Mouse (Mus musculus) gastrocnemius, postnatal 10 days (tissue): Measurements from ENCODE around the gene Cnnm1. TPM values are rescaled to one million over a fixed set of nuclear protein-coding genes. Genes with fewer than 3 reads are reported as not detected.

Source experiments
- DNase-seq: peaks from one replicate; pipeline ENCODE4 v3.0.0; 2021; ENCODE audit warnings: mixed read lengths
- total RNA-seq, 2 experiments: library from RNA; stranded (reverse); gene quantifications; 2 replicates each; pipeline ENCODE4 v1.2.3; 2021

Gene Cnnm1
- total RNA-seq, 2 experiments from 2014 or later: 0.28 to 0.29 TPM

GRCm38 (mm10) chr19:43511621-43512620 lies 71.7 kb downstream of the Cnnm1 start:
- no peak for DNase-seq

- no peak for DNase-seq
Measured at GRCm38 (mm10) chr19:43513874-43514273, 73.6 kb downstream of the Cnnm1 start.

DNA sequence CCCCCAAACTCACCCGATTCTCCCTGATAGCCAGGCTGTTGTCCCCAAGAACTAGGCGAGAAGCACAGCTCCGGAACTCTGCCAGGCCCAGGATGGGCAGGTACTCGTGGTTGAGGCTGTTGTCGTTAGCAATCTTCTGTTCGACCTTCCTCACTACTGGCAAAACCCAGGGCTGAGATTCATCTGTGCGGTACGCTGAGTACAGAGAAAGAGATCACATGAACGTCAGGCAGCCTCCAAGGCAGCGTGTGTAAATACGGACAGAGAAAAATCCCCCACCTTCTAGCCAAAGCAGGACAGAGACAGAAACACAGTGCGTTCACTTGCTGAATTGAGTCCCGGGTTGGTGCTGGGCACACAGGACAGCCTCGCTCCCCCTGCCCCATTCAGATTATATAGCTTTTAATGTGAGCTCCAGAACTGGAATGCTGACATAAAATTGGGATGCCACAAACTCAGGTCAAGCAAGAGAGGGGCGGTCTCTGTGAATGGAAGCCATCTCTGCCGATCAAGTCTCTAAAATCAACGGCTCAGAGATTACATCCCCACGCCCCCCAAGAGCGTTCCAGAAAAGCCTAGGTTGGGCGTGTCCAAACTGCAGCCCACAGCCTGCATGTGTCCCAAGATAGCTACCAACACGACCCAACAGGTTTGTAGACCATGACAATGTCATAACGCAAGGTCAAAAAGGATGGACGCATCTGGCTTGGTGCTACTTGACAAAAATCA lies 75.6 kb downstream of the Cnnm1 start:
- no peak for DNase-seq

GRCm38 (mm10) chr19:43516397-43517035 lies 76.3 kb downstream of the Cnnm1 start:
- DNase-seq: no peak

- DNase-seq: no peak
Measured at GRCm38 (mm10) chr19:43517320-43517719, 77.1 kb downstream of the Cnnm1 start.

DNA sequence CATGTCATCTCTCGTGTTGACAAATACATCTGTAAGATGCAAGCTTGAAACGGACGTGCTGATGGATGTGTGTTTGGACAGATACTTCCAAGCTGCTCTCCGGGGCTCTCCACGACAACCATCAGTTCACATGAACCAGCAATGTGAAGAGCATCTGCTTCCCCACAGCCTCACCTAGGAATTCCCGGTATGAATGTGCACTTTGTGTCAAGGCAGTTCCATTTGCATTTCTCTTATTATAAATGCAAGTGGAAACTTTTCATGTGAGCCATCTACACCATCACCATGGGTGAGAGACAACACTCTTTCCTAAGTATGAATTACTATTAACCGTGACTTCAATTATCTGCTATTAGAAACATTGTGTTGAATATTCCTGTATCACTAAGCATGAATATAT lies 77.6 kb downstream of the Cnnm1 start:
- DNase-seq: no peak

- no peak for DNase-seq
Measured at GRCm38 (mm10) chr19:43518261-43518660, 78.0 kb downstream of the Cnnm1 start.

DNA sequence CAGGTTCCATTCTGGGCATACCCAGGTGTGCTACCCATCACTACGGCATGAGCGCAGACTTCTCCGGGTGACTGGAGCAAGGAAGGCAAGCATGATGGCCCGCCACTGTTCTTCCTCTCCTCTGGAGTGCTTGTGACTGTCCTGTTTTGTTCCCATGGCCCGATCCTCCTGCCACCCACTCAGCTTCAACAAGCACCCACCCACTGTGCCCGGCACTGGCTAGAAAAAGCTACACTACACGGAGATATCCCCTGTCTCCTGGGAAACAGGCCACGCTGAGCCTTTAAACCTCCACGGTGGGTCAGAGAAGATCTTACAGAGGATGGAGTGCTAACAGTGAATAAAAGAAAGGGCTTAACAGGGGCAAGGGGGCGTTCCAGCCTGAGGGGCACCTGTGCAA lies 79.0 kb downstream of the Cnnm1 start:
- no peak for DNase-seq

- DNase-seq: no peak
Measured at GRCm38 (mm10) chr19:43520402-43520801, 80.2 kb downstream of the Cnnm1 start.

DNA sequence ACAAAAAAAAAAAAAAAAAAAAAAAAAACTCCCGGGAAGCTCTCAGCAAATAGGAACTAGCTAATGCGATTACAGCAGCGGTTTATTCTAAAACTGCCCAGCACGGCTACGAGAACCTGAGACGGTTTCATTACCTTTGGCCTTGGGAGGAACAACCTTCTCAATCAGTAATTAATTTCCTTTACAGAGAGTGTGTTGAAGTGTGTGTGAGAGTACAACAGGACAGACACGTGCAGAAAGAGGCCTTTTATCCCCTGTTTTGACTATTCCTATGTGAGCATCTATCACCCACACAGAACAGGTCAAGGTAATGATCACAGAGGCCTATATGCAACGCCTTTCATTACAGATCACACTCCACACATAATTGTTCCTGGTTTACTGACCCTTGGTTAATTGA lies 81.1 kb downstream of the Cnnm1 start:
- no peak for DNase-seq

GRCm38 (mm10) chr19:43521996-43522395 lies 81.8 kb downstream of the Cnnm1 start:
- no peak for DNase-seq

DNA sequence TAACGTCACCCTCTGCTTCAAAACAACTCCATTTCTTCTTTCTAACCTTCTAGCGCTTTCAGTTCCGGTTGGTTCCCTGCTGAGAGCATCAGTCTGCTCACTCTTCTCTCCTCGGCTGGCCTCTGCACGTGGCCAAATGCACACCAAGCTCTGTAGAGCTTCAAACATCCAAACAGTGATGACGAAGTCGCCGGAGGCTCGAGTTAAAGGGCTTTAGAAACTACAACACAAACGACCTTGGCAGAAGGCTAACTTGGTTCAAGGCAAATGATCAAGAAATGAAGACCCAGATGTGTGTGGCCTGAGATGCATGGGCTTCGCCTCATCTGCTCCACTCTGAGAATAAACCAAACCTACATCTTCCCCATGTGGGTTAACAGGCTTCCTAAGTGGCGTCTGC lies 83.3 kb downstream of the Cnnm1 start:
- no peak for DNase-seq

DNA sequence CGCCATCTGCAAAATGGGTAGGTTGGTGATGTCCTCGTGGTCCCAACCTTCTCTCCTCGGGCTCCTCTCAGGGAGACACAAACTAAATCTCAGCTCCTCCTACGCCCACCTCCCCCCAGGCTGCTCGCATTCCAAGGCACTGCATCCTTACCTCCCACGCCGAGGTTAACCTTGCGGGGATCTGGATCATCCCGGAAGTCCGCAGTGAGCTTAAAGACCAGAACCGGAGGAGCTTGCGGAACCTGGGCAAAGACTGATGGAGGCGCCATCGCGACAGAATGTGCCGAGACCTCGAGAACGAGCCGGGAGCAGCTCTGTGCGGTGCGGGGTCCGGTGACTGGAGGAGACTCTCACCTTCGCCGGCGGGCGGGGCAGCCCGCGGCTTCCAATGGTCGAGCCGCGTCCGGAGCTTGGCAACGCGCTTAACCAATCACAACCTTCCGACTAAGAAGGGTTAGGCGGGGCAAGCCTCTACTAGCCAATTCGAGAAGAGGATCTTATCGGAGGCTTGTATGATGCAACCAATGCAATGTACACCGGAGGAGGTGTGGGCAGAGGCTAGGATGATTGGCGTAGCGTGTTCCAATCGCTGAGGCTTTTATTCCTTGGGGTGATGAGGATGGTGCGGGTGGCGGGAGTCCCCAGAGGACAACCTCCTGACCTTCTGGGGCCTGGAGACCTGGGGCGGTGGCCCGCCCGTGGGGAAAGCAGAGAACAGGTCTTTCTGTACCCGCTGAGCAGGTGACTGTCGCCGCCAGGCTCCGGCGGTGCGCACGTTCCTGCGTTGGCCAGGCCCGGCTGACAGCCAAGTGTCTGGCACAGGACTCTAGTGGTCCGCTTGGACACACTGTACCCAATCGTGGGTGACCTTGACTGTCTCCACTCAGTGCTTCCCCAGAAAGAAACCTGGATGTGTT lies 84.2 kb downstream of the Cnnm1 start, which contains the start of gene Got1:
TSS of gene Got1 (minus strand) at position 419 of the 917 bp plus-strand sequence.
- DNase-seq: peak; percentile 91

- DNase-seq: peak; percentile 71
Measured at GRCm38 (mm10) chr19:43525104-43525482, 84.9 kb downstream of the Cnnm1 start.

GRCm38 (mm10) chr19:43525566-43525965 lies 85.3 kb downstream of the Cnnm1 start:
- DNase-seq: no peak

DNA sequence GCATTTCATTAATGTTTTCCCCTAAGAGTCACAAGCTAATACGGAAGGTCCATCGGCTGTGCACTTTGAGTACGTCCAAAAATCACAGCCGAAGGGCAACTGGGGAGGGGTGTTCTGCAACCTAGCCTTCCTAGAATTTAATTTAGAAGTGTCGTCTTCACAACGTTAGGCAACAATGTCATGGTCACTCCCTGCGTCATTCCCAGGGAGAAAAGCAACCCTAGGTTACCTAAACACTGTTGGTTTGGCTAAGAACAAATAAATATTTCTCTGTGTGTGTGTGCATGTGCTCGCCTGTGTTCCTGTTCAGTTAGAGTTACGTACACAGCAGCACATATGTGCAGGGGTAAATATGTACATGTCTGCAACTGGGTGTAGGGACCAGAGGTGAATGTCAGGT lies 85.8 kb downstream of the Cnnm1 start:
- no peak for DNase-seq

DNA sequence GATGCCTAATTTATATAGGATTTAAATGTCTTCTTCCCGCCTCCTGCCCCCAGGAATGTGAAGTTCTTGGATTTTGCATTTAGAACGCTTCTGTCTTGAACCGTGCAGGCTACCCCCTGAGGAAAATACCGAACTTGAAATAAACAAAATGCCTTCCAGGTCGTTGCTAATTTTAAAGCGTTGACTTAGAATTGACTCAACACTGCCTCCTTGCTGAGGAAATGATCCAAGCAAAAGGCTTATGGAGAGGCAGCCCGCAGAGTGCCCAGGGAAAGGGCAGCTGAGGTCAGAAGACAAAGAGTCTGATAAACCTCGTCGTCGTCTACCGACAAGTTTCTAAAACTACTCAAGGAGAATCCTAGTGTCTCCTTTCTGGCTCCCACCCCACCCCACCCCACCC lies 86.9 kb downstream of the Cnnm1 start:
- peak; percentile 34 for DNase-seq

- DNase-seq: no peak
Measured at GRCm38 (mm10) chr19:43528056-43528587, 87.9 kb downstream of the Cnnm1 start.

DNA sequence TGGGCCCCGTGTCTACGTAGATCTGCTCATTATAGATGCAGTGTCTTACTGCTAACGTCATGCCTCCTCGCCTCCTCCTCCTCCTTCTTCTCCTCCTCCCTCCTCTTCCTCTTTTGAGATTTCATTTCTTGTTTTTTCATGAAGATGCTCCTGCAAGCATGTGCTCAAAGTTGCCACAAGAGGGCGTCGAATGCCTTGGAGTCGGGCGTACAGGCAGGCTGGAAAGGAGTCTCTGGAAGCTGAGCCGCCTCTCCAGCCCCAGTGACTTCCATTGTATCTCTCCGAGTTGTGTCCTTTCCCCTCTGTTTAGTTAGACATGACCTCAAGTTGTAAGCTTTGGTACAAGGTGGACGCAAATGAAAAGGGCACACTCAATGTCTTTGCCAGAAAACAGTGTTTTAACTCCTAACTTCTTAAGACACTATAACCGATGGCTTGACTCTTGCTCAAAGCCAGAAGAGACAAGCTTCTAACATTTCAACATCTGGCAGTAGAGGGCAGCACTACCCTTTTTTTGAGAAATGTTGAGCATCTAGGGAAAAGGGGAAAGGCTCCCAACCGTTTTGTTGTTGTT lies 90.0 kb downstream of the Cnnm1 start:
- peak; percentile 56 for DNase-seq

- DNase-seq: no peak
Measured at GRCm38 (mm10) chr19:43530921-43531320, 90.7 kb downstream of the Cnnm1 start.

DNA sequence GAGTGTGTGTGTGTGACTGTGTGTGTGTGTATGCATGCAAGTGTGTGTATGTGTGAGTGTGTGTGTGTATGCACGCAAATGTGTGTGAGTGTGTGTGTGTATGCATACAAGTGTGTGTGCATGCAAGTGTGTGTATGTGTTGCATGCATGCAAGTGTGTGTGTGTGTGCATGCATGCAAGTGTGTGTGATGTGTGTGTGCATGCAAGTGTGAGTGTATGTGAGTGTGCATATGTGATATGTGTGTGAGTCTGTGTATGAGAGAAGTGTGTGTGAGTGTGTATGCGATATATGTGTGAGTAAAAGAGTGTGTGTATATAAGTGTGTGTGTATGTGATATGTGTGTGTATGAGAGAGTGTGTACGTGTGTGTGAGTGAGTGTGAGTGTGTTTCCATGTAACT lies 95.1 kb downstream of the Cnnm1 start:
- DNase-seq: no peak
